Mouse (Mus musculus) large intestine, adult 2 months (tissue): ENCODE measurements around the gene 1700001C19Rik. TPM values are rescaled to one million over a fixed set of nuclear protein-coding genes. Genes with fewer than 3 reads are reported as not detected.

ENCODE experiments used
- DNase-seq: peaks from one replicate; pipeline ENCODE4 v3.0.0-alpha.2; 2012; ENCODE audit warnings: low read depth, low spot score
- WGBS: fragments of 180-500 bp; shearing (Covaris S2); methylation state at CpG from one replicate; pipeline ENCODE4 v1.1.7; 2018; 5-methylcytosine and 5-hydroxymethylcytosine counted together
- polyA plus RNA-seq: library from polyadenylated mRNA; depleted of rRNA; stranded (reverse); fragments of >200 nt; gene quantifications from 2 replicates; pipeline ENCODE4 v1.2.3, GENCODE M21; 2012; rRNA removed

1700001C19Rik gene
- polyA plus RNA-seq, 1 experiment, result 0.51 TPM

DNA sequence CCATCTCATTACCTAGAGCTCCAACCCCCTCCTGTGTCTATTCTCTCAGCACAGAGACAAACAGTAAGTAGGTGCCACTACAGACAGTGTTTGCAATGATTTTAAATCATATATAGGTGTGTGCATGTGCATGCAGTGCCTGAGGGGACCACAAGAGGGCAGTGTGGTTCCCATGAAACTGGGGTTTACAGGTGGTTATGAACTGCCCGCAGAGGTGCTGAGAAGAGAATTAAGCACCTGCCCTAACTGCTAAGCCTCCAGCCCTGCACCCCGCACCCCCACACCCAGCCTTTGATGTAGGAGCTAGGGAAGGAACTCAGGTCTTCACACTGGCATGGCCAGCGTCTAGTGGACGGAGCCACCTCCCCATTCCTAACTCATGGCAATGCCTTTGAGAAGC, 50.5 kb downstream of the 1700001C19Rik start:
- DNase-seq, result no peak
- 61% methylated on average over 4 of the region's 4 CpGs for WGBS

DNA sequence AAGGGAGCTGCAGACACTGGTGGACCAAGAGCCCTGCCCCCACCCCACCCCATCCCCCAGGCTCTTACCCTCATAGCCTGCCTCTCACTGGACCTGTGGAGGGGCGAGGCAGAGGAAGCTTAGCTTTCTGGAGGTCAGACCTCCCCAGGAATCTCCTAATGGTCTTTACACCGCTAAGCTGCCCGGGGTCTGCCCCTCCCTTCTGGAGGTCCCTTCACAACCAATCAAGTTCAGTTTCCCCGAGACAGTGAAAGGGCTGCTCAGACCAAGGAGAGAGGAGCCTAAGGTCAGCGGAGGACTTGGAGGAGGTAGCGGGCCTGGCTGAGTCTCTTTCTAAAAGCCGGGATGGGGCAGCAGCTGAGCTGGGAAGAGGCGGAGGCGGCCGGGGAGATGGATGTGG, 52.0 kb downstream of the 1700001C19Rik start, which contains the start of gene Guca1b:
Gene Guca1b (plus strand): TSS at position 249 of the 400 bp plus-strand sequence.
- DNase-seq, result no peak
- 45% methylated on average over 10 of the region's 10 CpGs for WGBS

DNA sequence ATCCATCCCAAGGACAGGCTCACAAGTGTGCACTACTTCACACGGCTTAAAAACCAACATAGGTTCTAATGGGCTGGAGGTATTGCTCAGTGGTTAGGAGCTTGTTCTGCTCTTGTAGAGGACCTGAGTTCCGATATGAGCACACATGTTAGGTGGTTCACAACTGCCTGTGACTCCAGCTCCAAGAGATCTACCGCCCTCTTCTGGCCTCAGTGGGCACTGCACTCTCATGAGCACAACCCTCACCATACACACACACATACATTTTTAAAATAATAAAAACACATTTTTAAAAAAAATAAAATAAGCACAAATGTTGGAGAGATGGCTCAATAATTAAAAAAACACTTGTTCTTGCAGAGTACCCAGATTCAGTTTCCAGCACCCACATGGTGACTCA, 53.1 kb downstream of the 1700001C19Rik start:
- no peak for DNase-seq
- WGBS, result 94% methylated on average over 3 of the region's 3 CpGs

DNA sequence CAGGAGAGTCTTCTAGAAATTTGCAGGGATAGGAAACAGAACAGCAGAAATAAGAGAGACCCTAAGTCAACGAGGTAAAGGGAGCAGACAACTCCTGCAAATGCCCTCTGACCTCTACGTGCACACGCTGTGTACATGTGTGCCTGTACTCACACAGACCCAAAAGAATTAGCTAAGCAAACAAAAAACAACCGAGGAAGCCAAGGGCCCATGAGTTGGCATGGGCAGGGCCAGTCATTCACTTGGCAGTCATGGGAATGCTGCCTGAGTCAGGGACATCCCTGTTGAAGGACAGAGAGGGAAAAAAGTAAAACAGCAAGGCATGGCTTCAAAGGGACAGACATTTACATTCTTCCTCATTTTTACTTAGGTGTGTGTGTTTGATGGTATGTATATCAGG, 53.9 kb downstream of the 1700001C19Rik start:
- DNase-seq, result no peak
- WGBS, result 40% methylated on average over 4 of the region's 4 CpGs

DNA sequence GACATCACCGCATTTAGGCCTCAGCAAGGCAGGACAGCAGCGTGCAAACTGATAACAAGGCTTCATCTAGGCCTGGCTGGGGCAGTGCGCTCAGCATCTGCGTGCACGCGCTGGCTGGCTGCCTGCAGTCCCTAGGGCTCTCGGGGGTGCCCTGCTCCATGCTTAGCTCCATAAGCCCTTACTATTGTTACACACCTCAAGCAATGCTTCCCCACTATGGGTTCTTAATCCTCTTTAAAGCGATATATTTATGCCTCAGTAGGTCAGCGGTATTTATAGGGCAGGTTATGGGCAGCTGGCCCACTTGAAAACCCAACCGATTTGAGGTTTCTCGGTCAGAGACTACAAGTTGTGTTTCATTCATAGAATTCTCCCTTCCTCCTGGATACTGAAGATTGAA, 55.3 kb downstream of the 1700001C19Rik start:
- 89% methylated on average over 11 of the region's 11 CpGs for WGBS
- DNase-seq, result no peak

DNA sequence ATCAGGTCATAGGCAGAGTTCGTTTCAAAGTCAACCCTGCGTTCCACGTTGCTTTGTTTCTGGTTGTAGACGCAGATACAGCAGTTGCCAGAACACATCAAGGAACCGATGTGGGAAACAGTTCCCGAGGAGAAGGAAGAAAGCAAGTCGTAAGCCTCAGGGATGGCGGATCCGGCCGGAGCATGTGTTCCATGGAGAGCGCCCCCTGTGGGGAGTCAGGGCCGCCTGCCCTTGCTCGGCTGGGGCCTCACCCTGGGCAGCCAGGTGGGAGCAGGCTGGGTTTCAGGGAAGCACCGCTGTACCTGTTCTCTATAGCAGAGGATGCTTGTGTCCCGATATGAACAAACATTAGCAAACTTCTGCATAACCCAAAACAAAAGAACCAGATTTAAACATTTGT, 59.0 kb downstream of the 1700001C19Rik start:
- no peak for DNase-seq
- WGBS, result 87% methylated on average over 15 of the region's 15 CpGs

DNA sequence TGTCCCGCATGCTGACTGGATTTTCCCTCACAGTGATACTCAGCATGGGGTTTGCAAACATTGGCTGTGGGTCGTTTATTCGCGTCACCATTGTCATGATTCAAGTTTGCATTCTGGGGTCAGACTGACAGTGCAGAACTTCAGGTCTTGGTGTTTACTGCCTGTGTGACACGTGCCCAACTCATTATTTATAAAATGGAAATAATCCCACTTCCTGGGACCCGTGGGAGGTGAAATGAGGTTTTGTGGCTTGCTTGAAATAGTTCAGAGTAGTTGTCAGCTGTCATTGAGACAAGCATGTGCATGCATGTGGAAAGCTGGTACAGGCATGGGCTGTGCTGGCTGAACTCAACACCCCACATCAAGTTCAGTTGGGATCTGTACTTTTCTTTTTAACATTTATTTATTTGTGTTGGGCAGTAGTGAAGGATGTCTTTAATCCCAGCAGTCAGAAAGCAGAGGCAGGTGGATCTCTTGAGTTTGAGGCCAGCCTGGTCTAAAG, 60.3 kb downstream of the 1700001C19Rik start:
- WGBS, result 83% methylated on average over 6 of the region's 6 CpGs
- no peak for DNase-seq

DNA sequence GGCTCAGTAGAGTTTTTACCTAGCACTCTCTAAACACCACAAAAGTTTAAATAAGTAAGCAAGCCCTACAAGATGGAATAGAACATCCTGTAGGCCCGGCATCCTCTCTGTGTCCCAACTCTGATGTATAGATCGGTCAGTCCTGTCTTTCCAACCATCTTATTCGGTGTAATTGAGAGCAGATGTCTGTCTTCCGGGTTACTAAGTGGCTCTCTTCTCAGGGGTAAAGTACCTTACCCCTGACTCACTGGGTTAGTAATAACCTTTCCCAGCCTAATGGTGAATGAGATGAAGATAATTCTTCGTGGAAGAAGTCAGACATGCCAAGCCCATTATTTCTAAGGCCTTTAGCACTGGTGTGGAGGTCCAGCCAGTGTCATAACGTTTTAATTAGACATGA, 63.2 kb downstream of the 1700001C19Rik start:
- WGBS, result 86% methylated on average over 6 of the region's 6 CpGs
- no peak for DNase-seq

DNA sequence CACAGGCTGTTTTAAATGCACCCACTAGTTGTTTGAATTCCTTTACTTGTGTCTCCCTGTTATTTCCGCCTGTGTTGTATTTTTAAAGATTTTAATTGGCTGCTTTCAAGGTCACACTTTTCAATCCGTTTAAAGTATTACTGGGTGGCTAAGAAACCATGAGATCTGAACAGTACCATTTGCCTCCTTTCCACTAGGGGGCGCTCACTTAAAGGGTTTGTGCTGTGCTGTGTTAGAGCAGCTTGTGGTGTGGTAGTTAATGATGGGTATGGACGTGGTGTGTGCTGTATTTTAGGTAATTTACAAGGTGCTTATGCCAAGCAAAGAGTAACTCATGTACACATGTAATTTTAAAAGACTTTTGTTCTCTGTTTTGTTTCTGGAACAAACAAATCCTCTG, 65.7 kb downstream of the 1700001C19Rik start:
- DNase-seq, result peak; percentile 53
- 3% methylated on average over 4 of the region's 4 CpGs for WGBS

DNA sequence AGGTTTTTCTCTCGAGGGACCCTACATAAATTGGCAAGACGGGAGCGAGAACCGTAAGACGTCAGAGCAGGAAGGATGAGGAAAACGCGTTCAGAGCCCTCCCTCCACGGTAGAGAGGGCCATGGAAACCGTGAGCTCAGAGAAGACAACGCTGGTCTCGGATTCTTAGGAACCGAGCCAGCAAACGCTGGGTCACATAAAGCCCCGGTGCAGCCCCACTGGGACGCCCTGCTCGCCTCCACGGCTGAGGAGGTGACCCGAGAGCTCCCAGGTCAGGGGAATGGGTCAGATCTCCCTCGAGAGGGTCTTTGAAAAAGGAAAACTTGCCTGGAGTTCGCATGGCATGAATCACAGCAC, 68.1 kb downstream of the 1700001C19Rik start:
- DNase-seq, result no peak
- whole genome bisulfite sequencing, result 1% methylated on average over 20 of the region's 20 CpGs

DNA sequence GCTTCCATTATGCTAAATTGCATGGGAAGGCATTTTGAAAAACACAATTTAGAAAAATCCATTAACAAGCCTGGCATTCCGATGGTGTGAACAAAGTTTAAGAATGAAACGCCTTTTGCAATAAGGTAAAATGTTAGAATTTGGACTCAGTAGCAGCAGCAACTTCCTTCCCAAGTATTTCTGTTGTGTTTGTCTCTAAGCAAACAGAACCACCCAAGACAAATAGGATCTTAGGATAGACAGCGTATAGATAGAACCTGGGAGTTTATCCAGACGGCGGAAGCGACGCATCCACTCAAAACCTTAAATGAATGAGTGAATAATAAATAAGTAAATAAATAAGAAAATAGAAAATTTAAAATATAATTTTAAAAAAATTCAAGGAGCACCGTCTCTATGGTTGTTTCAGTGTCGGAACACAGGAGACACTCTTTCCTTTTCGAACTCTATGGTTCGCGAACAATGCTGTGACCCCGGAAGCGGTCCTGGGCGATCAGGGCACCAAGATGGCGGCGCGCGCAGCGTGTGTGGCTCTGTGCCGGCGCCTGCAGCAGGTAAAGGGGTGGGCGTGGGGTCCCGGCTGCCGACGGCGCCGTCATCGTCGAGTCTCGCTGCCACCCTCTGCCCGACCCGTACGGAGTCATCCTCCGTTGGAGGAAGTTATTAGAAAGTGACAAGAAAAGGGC, 68.6 kb downstream of the 1700001C19Rik start, which contains the start of gene Mrps10:
Gene Mrps10 (plus strand): TSS at position 487 of the 686 bp plus-strand sequence.
- peak; percentile 71 for DNase-seq
- 2% methylated on average over 35 of the region's 35 CpGs for WGBS

Other genes with a start within 250 kb of the 1700001C19Rik start
- gene Mrps10, start 68.5 kb downstream of the 1700001C19Rik start, polyA plus RNA-seq, result 21.0 and 21.9 TPM in 2 replicates
- 1.3 and 1.6 TPM in 2 replicates for gene Guca1b, start 52.0 kb downstream of the 1700001C19Rik start, polyA plus RNA-seq
- 2.2 and 3.0 TPM in 2 replicates for gene Guca1a, start 36.8 kb downstream of the 1700001C19Rik start, polyA plus RNA-seq
- 10.9 and 11.6 TPM in 2 replicates for gene AI661453, start 761 bp downstream of the 1700001C19Rik start, polyA plus RNA-seq
- gene Taf8, start 64.9 kb upstream of the 1700001C19Rik start, polyA plus RNA-seq, result 15.3 and 19.7 TPM in 2 replicates
- 57.0 and 63.7 TPM in 2 replicates for gene Ccnd3, start 67.7 kb upstream of the 1700001C19Rik start, polyA plus RNA-seq
- gene Bysl, start 174.1 kb upstream of the 1700001C19Rik start, polyA plus RNA-seq, result 8.4 and 10.4 TPM in 2 replicates
- gene Med20, start 174.2 kb upstream of the 1700001C19Rik start, polyA plus RNA-seq, result 21.7 and 23.7 TPM in 2 replicates
- gene Gm20517, start 174.2 kb upstream of the 1700001C19Rik start, polyA plus RNA-seq, result 0.14 and 0.17 TPM in 2 replicates
- gene Usp49, start 193.3 kb upstream of the 1700001C19Rik start, polyA plus RNA-seq, result 5.0 and 9.2 TPM in 2 replicates